8 mouse cellular contexts compared by ENCODE assay signal in the genomic region with DNA sequence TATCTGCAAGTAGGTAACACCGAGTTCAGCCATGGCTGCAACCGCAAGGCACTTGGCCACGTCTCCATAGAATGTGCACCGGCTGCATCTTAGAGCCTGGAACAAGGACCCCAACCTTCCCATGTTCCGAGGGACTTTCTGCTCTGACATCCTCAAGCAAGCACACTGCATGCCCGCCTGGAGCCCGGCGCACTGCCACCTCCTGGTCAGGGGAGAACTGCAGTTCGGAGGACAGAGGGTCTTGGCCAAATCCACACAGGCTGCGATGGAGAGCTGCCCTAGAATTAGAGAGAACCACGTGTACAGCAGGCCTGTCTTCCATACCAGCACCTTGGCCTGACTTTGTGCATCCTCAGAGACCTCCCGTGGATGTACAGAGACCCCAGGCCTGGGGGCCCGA. TPM values are rescaled to one million over a fixed set of nuclear protein-coding genes. Genes with fewer than 3 reads are reported as not detected.
DNase-seq lines count a peak whose midpoint lies in the region; ATAC-seq and TF ChIP-seq lines count a peak whose summit lies in the region.

No protein-coding gene starts in this region.

- TF ChIP-seq RAD21 in CH12.LX (IDR thresholded peaks at IDR 0.05; ENCODE audit: low read depth, low read length), result peak; percentile 23

- dilution Hi-C loops in CH12.LX (cut with MboI; ENCODE audit: extremely low pct_ligation_motif_present, extremely low pct_unique_long_range_greater_than_20kb, low sequenced_read_pairs), result no loop called here

- peak; percentile 25 for DNase-seq in kidney, adult 18-20 months
- no peak for DNase-seq in kidney, adult 2 months
- no peak for DNase-seq in CH12.LX (ENCODE audit: extremely low read depth)
- peak; percentile 73 for DNase-seq in R1 (ENCODE audit: low read depth, low spot score)
- DNase-seq in lung, postnatal 0 days (ENCODE audit: low spot score), result no peak
- DNase-seq in right cerebral cortex, postnatal 4 days, result peak; percentile 60
- DNase-seq in urinary bladder, postnatal 36 days (ENCODE audit: low spot score in 2 of 2), result no peak

- no peak overlapping the region for H3K4me2 ChIP-seq in CH12.LX (ENCODE audit: insufficient read depth, low read depth, poor library complexity, severe bottlenecking)
- no peak overlapping the region for H3K4me2 ChIP-seq in forebrain, embryonic 16.5 days (ENCODE audit: low read length)
- H3K4me2 ChIP-seq in lung, postnatal 0 days (replicated peaks; ENCODE audit: low read depth, low read length), result no peak overlapping the region

- TF ChIP-seq EP300 in CH12.LX (IDR thresholded peaks at IDR 0.05; ENCODE audit: low read length), result no peak
- TF ChIP-seq EP300 in lung, postnatal 0 days (IDR thresholded peaks at IDR 0.05), result no peak

- TF ChIP-seq POLR2A in kidney, adult 2 months (IDR thresholded peaks at IDR 0.05; ENCODE audit: low read depth, low read length), result no peak
- no peak for TF ChIP-seq POLR2A in CH12.LX (IDR thresholded peaks at IDR 0.05; ENCODE audit: low read depth, low read length)

- no peaks in the 10 kb centered on the region for H3K36me3 ChIP-seq in kidney, adult 2 months (ENCODE audit: control insufficient read depth, insufficient read depth, low read length)
- H3K36me3 ChIP-seq in CH12.LX (replicated peaks in 1 of 2; ENCODE audit: control insufficient read depth in 1 of 2, insufficient read depth in 1 of 2, low read length in 1 of 2), result no peaks in the 10 kb centered on the region
- no peaks in the 10 kb centered on the region for H3K36me3 ChIP-seq in forebrain, embryonic 16.5 days (ENCODE audit: control insufficient read depth, insufficient read depth)
- no peaks in the 10 kb centered on the region for H3K36me3 ChIP-seq in lung, postnatal 0 days (ENCODE audit: insufficient read depth, low read length)

- ATAC-seq in forebrain, embryonic 16.5 days, result peak; percentile 62
- no peak; the same call in 1 of the 2 replicates for ATAC-seq in lung, postnatal 0 days

- WGBS in kidney, adult 2 months, result 45% methylated on average over 13 of the region's 13 CpGs
- 34% methylated on average over 13 of the region's 13 CpGs for WGBS in forebrain, embryonic 16.5 days
- WGBS in lung, postnatal 0 days, result 42% methylated on average over 13 of the region's 13 CpGs

- in situ Hi-C loops in CH12.LX (cut with MboI; ENCODE audit: low pct_ligation_motif_present, low pct_unique_long_range_greater_than_20kb, low sequenced_read_pairs), result loop anchor here (25.0 kb wide), 1 partner anchor 658 kb away; the partner anchor contains the start of gene Schip1

- no peaks in the 10 kb centered on the region for H3K4me1 ChIP-seq in kidney, adult 2 months (ENCODE audit: control insufficient read depth, insufficient read depth, low read length)
- peaks cover 0 to 7% of the 10 kb centered on the region in 2 experiments; a peak in 2 of 4 replicates for H3K4me1 ChIP-seq in CH12.LX (ENCODE audit: control insufficient read depth in 1 of 2, insufficient read depth in 2 of 2)
- H3K4me1 ChIP-seq in forebrain, embryonic 16.5 days (replicated peaks; ENCODE audit: control insufficient read depth, insufficient read depth, low read length), result no peaks in the 10 kb centered on the region
- no peaks in the 10 kb centered on the region for H3K4me1 ChIP-seq in lung, postnatal 0 days (ENCODE audit: insufficient read depth, low read depth, low read length)

- no peaks in the 10 kb centered on the region for H3K79me2 ChIP-seq in CH12.LX (replicated peaks; ENCODE audit: control insufficient read depth, extremely low read depth, insufficient read depth, poor library complexity, severe bottlenecking)

- no peak overlapping the region for H3K4me3 ChIP-seq in kidney, adult 2 months (ENCODE audit: insufficient read depth, low read depth, low read length)
- H3K4me3 ChIP-seq in CH12.LX (replicated peaks in 1 of 3; ENCODE audit: low read depth in 2 of 3, low read length in 2 of 3, poor library complexity in 1 of 3), result no peak overlapping the region
- H3K4me3 ChIP-seq in forebrain, embryonic 16.5 days (replicated peaks; ENCODE audit: low read length), result no peak overlapping the region
- no peak overlapping the region for H3K4me3 ChIP-seq in lung, postnatal 0 days (ENCODE audit: low read depth, low read length)

- no peak; the same call in 1 of the 2 replicates for TF ChIP-seq CTCF in kidney, adult 2 months (conservative IDR thresholded peaks at IDR 0.05; ENCODE audit: insufficient read depth, insufficient read length, low read depth, low read length)
- TF ChIP-seq CTCF in CH12.LX (conservative IDR thresholded peaks at IDR 0.05 in 1 of 2, IDR thresholded peaks at IDR 0.05 in 1 of 2; ENCODE audit: low read depth in 2 of 2, low read length in 2 of 2), result peak in 1 of 2 experiments; percentile 73; a peak in 3 of 4 replicates
- peak; percentile 74 for TF ChIP-seq CTCF in lung, postnatal 0 days (IDR thresholded peaks at IDR 0.05)

- no peak overlapping the region for H3K9ac ChIP-seq in CH12.LX (ENCODE audit: insufficient read depth, low read depth)
- H3K9ac ChIP-seq in forebrain, embryonic 16.5 days (replicated peaks; ENCODE audit: low read depth, low read length), result no peak overlapping the region
- H3K9ac ChIP-seq in lung, postnatal 0 days (replicated peaks; ENCODE audit: low read depth), result no peak overlapping the region

- no peaks in the 10 kb centered on the region for H3K27me3 ChIP-seq in kidney, adult 2 months (replicated peaks; ENCODE audit: control insufficient read depth, insufficient read depth, low read length)
- no peaks in the 10 kb centered on the region for H3K27me3 ChIP-seq in CH12.LX (replicated peaks)
- no peaks in the 10 kb centered on the region for H3K27me3 ChIP-seq in forebrain, embryonic 16.5 days (replicated peaks; ENCODE audit: control insufficient read depth, insufficient read depth, low read length)
- H3K27me3 ChIP-seq in lung, postnatal 0 days (replicated peaks; ENCODE audit: insufficient read depth, low read length), result no peaks in the 10 kb centered on the region

- no peaks in the 10 kb centered on the region for H3K9me3 ChIP-seq in CH12.LX (replicated peaks; ENCODE audit: low read length)
- no peaks in the 10 kb centered on the region for H3K9me3 ChIP-seq in forebrain, embryonic 16.5 days (ENCODE audit: control insufficient read depth, low read length)
- no peaks in the 10 kb centered on the region for H3K9me3 ChIP-seq in lung, postnatal 0 days (ENCODE audit: low read length)

- no peak overlapping the region for H3K27ac ChIP-seq in kidney, adult 2 months (ENCODE audit: insufficient read depth, low read depth, low read length)
- H3K27ac ChIP-seq in CH12.LX (ENCODE audit: insufficient read depth, low read depth), result no peak overlapping the region
- H3K27ac ChIP-seq in forebrain, embryonic 16.5 days (ENCODE audit: low read length), result no peak overlapping the region
- H3K27ac ChIP-seq in lung, postnatal 0 days (ENCODE audit: low read length), result no peak overlapping the region

TF ChIP-seq in CH12.LX, 34 proteins besides CTCF, POLR2A, EP300 and RAD21:
- TF ChIP-seq ELF1 (IDR thresholded peaks at IDR 0.05; ENCODE audit: low read depth, low read length), result no peak
- TF ChIP-seq SMC3 (IDR thresholded peaks at IDR 0.05; ENCODE audit: low read depth, low read length), result peak; percentile 71

RNA-seq across cellular contexts. Expression of gene Il12a, which starts 29.8 kb away (rescaled TPM):
- 0.27 and 0.39 TPM in 2 replicates for polyA plus RNA-seq in kidney, adult 2 months (2012; rRNA removed)
- total RNA-seq in CH12.LX (2012; rRNA removed) (7.9 and 11.2 TPM in 2 replicates), CH12.LX (2014; rRNA removed) (12.3 and 13.7 TPM in 2 replicates)
- polyA plus RNA-seq in CH12.LX (2012; ENCODE audit: insufficient read length, low read depth), result 3.8 and 5.0 TPM in 2 replicates
- polyA plus RNA-seq in forebrain, embryonic 16.5 days (2015; fragmentation: Nextera tagmentation; extraction: Ambion mirVana), result 0.32 TPM in 1 of 2 replicates, not detected in the other
- 1.4 TPM in 2 replicates for polyA plus RNA-seq in lung, postnatal 0 days (2015; fragmentation: Nextera tagmentation; extraction: Ambion mirVana)

Comparison
In these comparisons a context has a peak if more than half of its experiments do, and no peak if none do; other contexts are left out.
1. DNase-seq: peak in kidney, adult 18-20 months (single experiment), R1 (single experiment) and right cerebral cortex, postnatal 4 days (single experiment); none in kidney, adult 2 months (single experiment), CH12.LX (single experiment), lung, postnatal 0 days (single experiment) and urinary bladder, postnatal 36 days (0 of 2).